Mouse (Mus musculus): ENCODE measurements around the gene Psme2b.
"Not testable (repeated sequence)": the region's sequence is repeated elsewhere in the genome, so short reads cannot be mapped to it uniquely, and the experiment has no call there.

Psme2b gene

DNA sequence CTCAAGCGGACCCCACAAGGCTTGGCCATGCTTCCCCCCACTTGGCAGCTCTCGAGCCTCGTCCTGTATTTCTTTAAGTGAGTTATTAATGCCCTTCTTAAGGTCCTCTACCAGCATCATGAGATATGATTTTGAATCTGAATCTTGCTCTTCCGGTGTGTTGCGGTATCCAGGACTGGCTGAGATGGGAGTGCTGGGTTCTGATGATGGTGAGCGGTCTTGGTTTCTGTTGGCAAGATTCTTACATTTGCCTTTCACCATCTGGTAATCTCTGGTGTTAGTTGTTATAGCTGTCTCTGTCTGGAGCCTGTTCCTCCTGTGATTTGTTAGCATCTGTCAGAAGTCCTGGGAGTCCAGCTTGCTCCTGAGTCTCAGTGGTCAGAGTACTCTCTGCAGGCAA lies at the start of gene Psme2b:
Gene Psme2b, minus strand, starts transcription at position 101 of the 400 bp plus-strand sequence.
- not testable (repeated sequence) for DNase-seq (ENCODE audit: low spot score)

DNA sequence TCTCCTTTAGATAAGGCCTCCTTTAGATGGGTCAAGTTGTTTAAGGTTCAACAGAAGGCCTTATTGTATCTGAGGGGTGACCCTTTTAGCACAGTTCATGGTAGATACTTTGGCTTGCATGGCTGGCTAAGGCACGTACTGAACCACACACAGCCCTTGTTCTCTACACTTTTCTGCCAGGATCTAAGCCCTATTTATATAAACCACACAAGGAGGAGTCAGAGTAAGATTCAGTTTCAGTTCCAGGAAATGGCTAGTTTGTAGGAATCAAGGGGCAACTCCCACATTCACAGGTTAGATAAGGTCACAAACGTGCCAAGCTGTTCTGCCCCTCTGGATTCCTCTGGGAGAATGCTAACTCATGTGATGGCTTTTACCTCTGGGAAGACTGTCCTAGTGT lies 48.0 kb upstream of the Psme2b start, which contains the start of gene Tgtp1:
Gene Tgtp1, minus strand, starts transcription at position 155 of the 400 bp plus-strand sequence.
- DNase-seq (ENCODE audit: low spot score) = peak; percentile 4

DNA sequence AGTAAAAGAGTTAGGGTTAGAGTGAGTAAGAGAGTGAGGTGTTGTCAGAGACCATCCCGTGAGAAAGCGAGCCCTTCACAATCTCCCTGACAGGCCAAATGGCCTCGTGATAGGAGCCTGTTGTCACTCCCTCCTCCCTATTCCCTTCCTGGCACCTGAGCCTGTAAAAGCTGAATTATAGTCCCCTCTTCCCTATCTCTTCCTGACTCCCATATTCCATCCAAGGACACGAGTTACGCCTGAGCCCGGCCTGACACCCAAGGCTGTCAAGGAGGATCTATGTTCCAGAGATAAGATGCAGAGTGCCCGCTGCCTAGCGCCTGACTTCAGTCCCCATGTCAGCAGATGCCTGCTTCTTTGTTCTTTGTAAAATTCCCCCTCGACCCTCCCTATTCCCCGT lies 47.3 kb upstream of the Psme2b start:
- not testable (repeated sequence) for DNase-seq (ENCODE audit: low spot score)

DNA sequence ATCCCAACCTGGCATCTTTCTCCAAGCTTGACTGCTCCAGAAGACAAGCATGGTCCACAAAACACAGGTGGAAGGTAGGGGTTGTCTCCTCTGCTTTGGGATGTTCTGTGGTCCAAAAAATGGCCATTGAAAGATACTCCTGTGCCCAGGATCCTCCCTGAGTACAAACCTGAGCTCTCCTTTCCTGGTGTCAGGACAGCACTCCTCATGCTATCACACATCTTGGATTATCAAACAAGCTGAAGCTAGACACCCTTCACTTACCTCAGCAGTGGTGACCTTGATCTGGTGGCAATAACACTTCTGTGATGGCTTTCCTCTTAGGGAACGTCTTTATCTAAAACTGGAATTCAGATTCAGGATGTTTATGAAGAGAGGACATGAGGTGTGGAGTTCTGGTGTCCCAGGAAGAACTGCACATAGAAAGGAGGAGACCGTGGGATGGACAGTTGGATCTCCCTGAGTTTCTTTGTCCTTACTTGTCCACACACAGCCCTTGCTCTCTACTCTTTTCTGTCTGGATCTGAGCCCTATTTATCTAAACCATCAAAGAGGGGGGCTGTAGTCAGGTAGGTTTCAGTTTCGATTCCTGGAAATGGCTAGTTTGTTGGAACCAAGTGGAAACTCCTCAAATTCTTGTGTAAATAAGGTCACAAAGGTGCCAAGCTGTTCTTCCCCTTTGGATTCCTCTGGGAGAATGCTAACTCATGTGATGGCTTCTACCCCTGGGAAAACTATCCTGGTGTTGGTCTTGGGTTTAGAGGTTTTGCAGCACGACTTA lies 45.9 kb upstream of the Psme2b start, which contains the start of gene Gm12185:
Gene Gm12185, minus strand, starts transcription at position 487 of the 781 bp plus-strand sequence.
- DNase-seq (ENCODE audit: low spot score) = not testable (repeated sequence)

DNA sequence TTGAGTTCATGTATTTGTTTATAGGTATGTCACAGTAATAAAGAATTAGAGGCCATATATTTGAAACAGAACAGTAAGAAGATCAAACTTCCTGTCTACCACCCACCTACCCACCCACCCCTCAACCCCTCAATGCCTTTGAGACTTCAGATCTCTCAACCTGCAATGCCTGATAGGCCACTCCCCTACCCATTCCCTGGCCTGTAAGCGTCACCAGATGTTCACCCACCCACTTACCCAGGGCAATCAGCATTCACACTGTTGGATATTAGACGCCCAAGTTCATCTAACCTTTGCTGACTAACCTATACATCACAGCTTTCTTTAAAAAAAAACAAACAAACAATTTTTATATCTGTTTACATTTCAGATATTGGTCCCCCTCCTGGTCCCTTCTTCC lies 44.0 kb upstream of the Psme2b start:
- DNase-seq (ENCODE audit: low spot score) = not testable (repeated sequence)

DNA sequence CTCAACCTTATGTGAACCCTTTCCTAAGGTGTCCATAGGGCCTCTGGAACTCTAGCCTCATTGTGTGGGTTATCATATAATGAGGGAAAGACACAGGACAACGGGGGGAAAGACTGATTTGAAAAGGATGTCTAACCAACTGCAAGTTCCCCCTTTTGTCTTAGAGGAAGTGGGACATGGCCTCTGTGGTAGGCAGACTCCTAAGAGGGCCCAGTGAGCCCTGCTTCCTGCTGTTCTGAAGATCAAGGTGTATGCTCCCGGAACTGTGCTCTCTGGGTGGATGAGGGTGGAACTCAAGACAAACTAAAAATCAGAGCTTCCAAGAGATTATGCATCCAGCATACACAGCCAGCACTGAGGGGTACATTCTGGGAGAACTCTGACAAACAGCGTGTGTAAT lies 42.2 kb upstream of the Psme2b start:
- not testable (repeated sequence) for DNase-seq (ENCODE audit: low spot score)

DNA sequence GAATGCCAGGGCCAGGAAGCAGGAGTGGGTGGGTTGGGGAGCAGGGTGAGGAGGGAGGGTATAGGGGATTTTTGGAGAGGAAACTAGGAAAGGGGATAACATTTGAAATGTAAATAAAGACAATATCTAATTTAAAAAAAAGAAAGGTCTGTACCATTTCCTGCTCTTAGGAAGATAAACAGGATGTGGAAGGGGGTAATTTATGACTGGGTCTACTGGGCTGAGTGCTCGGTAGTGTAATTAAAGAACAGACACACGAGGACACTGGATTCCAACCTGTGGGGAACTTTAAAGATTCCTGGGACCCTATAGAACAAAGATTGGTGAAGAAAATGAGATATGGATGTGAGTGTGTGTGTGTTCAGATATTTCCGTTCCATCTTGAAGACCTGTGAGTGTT lies 36.9 kb upstream of the Psme2b start:
- not testable (repeated sequence) for DNase-seq (ENCODE audit: low spot score)

DNA sequence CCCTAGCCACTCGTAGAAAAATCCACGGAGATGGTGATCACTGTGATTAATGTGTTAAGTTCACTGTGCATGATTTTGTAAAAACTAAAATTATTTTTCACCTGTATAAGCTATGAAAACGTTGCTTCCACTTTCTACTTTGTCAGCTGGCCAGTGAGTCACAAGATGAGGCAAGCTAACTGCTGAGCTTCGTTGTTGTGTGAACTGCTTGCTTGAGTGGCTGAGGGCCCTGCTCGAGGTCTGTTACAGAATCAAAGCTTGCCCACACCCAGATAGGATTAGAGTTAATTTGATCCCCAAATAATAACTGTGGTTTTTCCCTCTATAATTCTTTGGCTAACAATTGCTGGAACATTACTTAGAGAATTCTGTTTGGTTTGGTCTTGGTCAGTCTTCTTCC lies 34.1 kb upstream of the Psme2b start:
- not testable (repeated sequence) for DNase-seq (ENCODE audit: low spot score)

DNA sequence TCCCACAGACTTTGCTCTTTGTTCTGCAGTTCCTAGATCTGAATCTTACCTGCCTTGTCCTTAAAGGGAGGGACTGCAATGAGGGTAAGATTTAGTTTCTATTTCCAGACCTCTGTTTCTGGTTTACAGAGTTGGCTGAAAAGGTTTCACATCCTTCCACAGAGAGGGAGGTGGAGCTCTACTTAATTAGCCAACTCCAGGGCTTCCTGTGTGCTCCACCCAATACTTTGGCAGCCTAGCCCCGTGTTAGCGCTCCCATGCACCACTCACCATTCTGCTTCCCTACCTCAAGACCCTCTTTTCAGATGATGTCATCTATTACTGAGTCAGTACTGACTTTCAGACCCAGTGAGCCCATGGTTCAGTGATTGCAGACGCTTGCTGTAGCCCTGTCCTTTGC lies 33.3 kb upstream of the Psme2b start, which contains the start of gene 9930111J21Rik1:
Gene 9930111J21Rik1, minus strand, starts transcription at position 148 of the 400 bp plus-strand sequence.
- DNase-seq (ENCODE audit: low spot score) = not testable (repeated sequence)

DNA sequence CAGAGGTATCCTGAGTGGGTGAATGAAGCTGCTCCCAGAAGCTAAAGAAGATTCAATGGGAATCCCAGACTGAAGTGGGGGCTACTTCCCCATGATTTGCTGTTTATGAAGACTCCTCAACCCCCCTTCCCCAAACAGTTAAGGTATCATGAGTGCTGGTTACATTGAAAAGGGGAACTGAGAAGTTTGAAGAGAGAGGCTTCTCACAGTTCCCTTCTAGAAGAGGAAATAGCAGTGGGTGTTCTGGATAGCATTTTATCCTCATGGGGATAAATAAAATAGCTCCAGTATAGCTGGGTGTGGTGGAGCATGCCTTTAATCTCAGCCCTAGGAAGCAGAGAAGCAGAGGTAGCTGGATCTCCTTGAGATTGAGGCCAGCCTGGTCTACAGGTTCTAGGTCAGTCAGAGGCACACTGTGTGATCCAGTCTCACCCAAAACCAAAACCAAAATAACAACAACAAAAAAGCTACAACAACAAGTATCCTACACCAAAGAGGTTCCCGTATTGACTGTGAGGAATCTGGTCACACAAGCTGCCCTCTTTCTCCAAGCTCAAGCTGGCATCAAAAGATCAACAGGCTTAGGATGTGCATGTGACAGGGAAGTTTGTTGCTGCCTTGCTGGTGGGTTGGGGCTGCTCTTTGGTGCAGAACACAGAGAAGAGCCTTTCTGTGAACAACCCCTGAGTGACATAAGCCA lies 32.4 kb upstream of the Psme2b start, which contains the start of gene Olfr56:
Gene Olfr56, plus strand, starts transcription at position 650 of the 700 bp plus-strand sequence.
- not testable (repeated sequence) for DNase-seq (ENCODE audit: low spot score)

DNA sequence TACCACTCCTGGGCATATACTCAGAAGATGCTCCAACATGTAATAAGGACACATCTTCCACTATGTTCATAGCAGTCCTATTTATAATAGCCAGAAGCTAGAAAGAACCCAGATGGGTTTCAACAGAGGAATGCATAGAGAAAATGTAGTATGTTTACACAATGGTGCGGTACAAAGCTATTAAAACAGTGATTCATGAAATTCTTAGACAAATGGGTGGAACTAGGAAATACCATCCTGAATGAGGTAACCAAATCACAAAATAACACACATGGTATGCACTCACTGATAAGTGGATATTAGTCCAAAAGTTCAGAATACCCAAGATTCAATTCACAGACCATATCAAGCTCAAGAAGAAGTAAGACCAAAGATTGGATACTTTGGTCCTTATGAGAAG lies 28.7 kb upstream of the Psme2b start:
- not testable (repeated sequence) for DNase-seq (ENCODE audit: low spot score)

DNA sequence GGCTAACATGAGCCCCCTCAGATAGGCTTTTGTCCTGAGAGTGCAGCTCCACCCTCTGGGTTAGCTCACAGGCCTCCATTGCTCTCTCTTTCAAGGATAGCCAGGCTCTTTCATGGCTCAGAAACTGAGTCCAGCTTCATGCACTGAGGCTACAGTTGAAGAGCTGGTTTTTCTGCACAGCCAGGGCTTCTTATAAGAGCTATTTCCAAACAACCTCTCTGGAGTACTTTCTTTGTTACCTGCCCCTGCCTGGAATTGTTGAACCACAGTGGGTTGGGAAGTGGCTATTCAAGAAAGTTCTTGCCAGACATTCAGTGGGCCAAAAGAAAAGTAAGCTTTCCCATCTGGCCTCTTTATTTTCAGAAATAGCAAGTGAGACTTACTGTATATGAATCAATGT lies 6.7 kb downstream of the Psme2b start:
- not testable (repeated sequence) for DNase-seq (ENCODE audit: low spot score)

DNA sequence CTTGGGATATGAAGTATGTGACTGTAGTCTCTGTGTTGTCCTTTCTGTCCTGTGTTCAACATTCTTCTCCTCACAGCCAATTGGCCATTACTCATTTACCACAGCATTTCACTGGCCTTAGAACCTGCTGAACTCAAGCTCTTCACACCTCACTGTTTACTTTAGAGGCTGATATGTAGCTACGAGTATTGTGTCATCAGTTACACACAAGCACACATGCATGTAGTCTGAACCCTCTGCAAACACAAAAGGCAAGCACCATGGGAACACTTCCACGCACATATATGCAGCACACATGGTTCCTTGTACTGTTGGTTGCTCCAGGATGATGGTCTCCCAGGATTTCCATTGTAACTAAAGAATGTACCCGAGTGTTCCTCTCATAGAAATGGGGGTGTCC lies 10.7 kb downstream of the Psme2b start:
- not testable (repeated sequence) for DNase-seq (ENCODE audit: low spot score)

DNA sequence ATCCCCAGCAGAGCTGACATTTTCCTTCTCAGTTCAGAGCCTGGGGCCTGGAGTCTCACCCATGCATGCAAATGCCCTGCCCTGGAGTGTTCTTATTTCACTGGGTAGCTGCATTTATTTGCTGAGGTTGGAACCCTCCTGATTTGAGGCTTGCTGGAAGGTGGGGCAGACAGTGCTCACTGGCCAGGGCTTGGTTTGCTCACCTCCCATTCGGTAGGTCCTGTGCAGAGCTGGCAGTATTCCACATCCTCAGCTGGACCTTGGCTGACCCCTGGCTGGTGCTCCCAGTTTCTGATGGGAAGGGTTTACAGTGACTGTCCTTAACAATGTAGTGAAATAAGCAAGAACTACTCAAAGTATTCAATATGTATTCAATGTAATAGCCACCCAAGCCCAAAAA lies 12.1 kb downstream of the Psme2b start:
- not testable (repeated sequence) for DNase-seq (ENCODE audit: low spot score)

DNA sequence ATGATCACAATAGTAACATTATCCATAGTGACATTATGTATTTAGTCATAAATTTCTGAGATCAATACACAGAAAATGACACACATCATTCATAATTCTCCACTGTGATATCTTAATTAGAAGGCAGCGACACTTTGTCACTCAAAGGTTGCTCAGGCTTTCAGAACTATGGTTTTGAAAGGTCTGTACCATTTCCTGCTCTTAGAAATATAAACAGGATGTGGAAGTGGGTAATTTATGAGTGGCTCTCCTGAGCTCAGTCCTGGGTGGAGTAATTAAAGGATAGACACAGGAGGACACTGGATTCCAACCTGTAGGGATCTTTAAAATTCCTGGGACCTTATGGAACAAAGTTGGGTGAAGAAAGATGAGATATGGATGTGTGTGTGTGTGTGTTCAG lies 12.6 kb downstream of the Psme2b start:
- DNase-seq (ENCODE audit: low spot score) = not testable (repeated sequence)

DNA sequence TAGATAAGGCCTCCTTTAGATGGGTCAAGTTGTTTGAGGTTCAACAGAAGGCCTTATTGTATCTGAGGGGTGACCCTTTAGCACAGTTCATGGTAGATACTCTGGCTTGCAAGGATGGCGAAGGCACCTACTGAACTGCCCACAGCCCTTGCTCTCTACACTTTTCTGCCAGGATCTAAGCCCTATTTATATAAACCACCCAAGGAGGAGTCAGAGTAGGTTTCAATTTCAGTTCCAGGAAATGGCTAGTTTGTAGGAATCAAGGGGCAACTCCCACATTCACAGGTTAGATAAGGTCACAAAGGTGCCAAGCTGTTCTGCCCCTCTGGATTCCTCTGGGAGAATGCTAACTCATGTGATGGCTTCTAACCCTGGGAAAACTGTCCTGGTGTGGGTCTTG lies 17.9 kb downstream of the Psme2b start:
- not testable (repeated sequence) for DNase-seq (ENCODE audit: low spot score)

DNA sequence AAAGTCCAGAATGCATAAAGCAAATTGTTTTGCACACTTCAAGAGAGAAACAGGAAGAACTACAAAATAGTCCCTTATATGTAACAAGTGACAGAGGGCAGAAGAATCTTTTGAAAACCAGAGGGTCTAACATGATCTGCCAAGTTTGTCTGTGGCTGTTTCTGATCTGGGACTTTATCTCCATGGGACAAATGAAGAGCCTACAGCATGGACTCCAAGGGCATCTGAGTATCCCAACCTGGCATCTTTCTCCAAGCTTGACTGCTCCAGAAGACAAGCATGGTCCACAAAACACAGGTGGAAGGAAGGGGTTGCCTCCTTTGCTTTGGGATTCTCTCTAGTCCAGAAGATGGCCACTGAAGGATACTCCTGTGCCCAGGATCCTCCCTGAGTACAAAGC lies 19.6 kb downstream of the Psme2b start:
- not testable (repeated sequence) for DNase-seq (ENCODE audit: low spot score)

DNA sequence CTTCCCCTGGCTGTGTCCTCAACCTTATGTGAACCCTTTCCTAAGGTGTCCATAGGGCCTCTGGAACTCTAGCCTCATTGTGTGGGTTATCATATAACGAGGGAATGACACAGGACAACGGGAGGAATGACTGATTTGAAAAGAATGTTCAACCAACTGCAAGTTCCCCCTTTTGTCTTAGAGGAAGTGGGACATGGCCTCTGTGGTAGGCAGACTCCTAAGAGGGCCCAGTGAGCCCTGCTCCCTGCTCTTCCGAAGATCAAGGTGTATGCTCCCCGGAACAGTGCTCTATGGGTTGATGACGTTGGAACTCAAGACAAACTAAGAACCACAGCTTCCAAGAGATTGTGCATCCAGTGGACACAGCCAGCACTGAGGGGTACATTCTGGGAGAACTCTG lies 22.2 kb downstream of the Psme2b start:
- not testable (repeated sequence) for DNase-seq (ENCODE audit: low spot score)

DNA sequence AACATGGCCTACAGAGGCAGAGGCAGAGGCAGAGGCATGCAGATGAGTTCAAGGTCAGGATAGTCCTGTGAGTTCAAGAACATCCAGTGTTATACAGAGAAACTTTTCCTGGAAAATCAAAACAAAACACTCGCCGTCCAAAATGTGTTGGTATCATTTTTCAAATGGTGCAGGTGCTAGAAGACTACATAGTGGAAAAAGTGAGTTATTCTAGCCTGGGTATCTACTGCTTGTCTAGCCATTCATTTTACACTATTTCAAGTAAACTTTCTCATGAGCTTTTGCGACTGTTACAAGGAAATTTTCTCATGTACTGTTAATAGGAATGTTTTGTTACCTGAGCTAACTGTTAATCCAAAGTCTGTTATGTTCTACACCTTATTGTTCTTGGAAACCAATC lies 27.6 kb downstream of the Psme2b start:
- DNase-seq (ENCODE audit: low spot score) = no peak

DNA sequence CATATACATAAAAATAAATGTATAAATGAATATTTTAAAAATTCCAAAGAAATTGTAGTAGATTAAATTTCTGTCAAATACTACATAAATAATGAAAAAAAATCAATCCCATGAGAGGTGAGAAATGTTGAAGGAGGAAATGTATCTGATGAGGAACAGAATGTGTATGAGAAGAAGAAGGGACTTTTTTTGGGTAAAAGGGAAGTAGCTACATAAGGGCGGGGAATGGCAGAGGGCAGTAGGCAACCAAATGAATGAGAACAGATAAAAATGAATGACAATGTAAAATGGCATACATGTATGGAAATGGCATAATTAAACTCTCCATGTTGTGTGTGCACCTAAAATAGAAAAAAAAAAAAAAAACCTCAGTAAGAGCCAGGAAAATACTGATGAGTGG lies 32.4 kb downstream of the Psme2b start:
- DNase-seq (ENCODE audit: low spot score) = no peak

DNA sequence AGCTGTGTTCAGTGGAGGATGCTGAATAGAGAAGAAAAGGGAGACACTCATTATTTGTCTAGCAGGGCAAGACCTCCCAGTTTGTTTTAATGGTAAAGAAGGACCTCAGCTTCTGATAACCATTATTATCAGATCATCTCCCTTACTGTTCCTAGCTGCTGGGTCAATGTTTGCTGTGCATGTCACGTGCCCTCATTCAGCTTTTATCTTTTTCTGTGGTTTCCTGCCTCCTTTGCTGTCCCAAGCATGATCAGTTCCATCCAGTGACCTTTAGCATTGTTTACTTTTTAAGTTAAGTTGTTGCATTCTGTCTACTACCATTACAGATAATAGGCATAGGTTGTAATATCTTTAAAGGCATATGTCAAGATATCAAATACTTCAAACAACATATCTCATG lies 37.5 kb downstream of the Psme2b start:
- no peak for DNase-seq (ENCODE audit: low spot score)

DNA sequence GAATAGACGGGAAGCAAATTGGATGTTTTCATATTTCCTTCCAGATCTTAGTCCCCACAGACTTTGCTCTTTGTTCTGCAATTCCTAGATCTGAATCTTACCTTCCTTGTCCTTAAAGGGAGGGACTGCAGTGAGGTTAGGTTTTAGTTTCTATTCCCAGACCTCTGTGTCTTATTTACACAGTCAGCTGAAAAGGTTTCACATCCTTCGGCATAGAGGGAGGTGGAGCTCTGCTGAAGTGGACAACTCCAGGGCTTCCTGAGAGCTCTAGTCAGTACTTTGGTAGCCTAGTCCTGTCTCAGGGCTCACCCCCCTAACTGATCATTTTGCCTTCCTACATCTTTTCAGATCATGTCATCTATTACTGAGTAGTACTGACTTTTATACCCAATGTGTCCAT lies 44.0 kb downstream of the Psme2b start, which contains the start of gene Gm5431:
Gene Gm5431, minus strand, starts transcription at position 194 of the 400 bp plus-strand sequence.
- no peak for DNase-seq (ENCODE audit: low spot score)

DNA sequence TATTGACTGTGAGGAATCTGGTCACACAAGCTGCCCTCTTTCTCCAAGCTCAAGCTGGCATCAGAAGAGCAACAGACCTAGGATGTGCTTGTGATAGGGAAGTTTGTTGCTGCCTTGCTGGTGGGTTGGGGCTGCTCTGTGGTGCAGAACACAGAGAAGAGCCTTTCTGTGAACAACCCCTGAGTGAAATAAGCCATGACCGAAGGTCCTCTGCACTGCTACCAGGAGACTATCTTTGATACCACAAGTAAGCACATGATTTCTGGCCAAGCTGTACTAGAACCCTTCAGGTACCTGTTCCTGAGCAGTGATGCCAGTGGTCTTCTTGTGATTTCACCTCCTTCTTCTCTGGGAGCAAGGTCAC lies 44.4 kb downstream of the Psme2b start:
- not testable (repeated sequence) for DNase-seq (ENCODE audit: low spot score)
